ENCODE assay signal across 8 mouse cellular contexts in genomic region chr15:101976641-101977040, GRCm38 (mm10). TPM values are rescaled to one million over a fixed set of nuclear protein-coding genes. Genes with fewer than 3 reads are reported as not detected.
A peak's percentile ranks its signal among the peaks of the same experiment; 100 is the strongest.
DNase-seq lines count a peak whose midpoint lies in the region; ATAC-seq and TF ChIP-seq lines count a peak whose summit lies in the region.

No protein-coding gene starts in this region.

- no peak for TF ChIP-seq CTCF in bone marrow, adult 2 months (IDR thresholded peaks at IDR 0.05; ENCODE audit: control insufficient read depth, insufficient read depth, low read length)
- no peak for TF ChIP-seq CTCF in hindbrain, postnatal 0 days (IDR thresholded peaks at IDR 0.05; ENCODE audit: low read depth)
- TF ChIP-seq CTCF in liver, postnatal 0 days (IDR thresholded peaks at IDR 0.05; ENCODE audit: low read depth) = no peak

- TF ChIP-seq POLR2A in bone marrow, adult 2 months (IDR thresholded peaks at IDR 0.05; ENCODE audit: borderline replicate concordance, control insufficient read depth, low read depth, low read length) = no peak

- TF ChIP-seq EP300 in liver, postnatal 0 days (IDR thresholded peaks at IDR 0.05; ENCODE audit: low read depth) = no peak

- H3K4me2 ChIP-seq in heart, embryonic 11.5 days = peak overlapping the region; percentile 74
- H3K4me2 ChIP-seq in hindbrain, postnatal 0 days (ENCODE audit: low read depth, low read length) = peak overlapping the region; percentile 81
- peak overlapping the region; percentile 69 for H3K4me2 ChIP-seq in liver, postnatal 0 days (ENCODE audit: low read depth, low read length)

- H3K27me3 ChIP-seq in heart, embryonic 11.5 days (ENCODE audit: control insufficient read depth, insufficient read depth, low read length) = peaks cover 5% of the 10 kb centered on the region
- no peaks in the 10 kb centered on the region for H3K27me3 ChIP-seq in hindbrain, postnatal 0 days (ENCODE audit: insufficient read depth, low read length)
- H3K27me3 ChIP-seq in liver, postnatal 0 days (ENCODE audit: insufficient read depth, low read length) = peaks cover 7% of the 10 kb centered on the region; the same call in 1 of the 2 replicates

- ATAC-seq in heart, embryonic 11.5 days (replicated peaks; ENCODE audit: insufficient number of reproducible peaks, low FRiP score, low TSS enrichment) = no peak
- no peak for ATAC-seq in hindbrain, postnatal 0 days
- ATAC-seq in liver, postnatal 0 days = no peak
- no peak for ATAC-seq in cerebellum, adult (ENCODE audit: insufficient number of reproducible peaks, low FRiP score, low TSS enrichment)

- H3K9ac ChIP-seq in heart, embryonic 11.5 days (ENCODE audit: low read depth, low read length) = peak overlapping the region; percentile 80
- peak overlapping the region; percentile 56; the same call in 1 of the 2 replicates for H3K9ac ChIP-seq in hindbrain, postnatal 0 days (replicated peaks; ENCODE audit: low read length)
- peak overlapping the region; percentile 62 for H3K9ac ChIP-seq in liver, postnatal 0 days (replicated peaks)

- intact Hi-C loops in heart, postnatal 14 days (cut with DNase I) = no loop called here

- H3K4me3 ChIP-seq in heart, embryonic 11.5 days (ENCODE audit: low read depth, low read length) = no peak overlapping the region; the same call in 1 of the 2 replicates
- no peak overlapping the region for H3K4me3 ChIP-seq in bone marrow, adult 2 months (replicated peaks; ENCODE audit: control insufficient read depth, low read depth, low read length)
- H3K4me3 ChIP-seq in hindbrain, postnatal 0 days (ENCODE audit: low read length) = no peak overlapping the region
- H3K4me3 ChIP-seq in liver, postnatal 0 days (ENCODE audit: low read depth, low read length) = no peak overlapping the region

- H3K36me3 ChIP-seq in heart, embryonic 11.5 days (ENCODE audit: control insufficient read depth, insufficient read depth, low read length) = no peaks in the 10 kb centered on the region
- no peaks in the 10 kb centered on the region for H3K36me3 ChIP-seq in hindbrain, postnatal 0 days (ENCODE audit: insufficient read depth, low read length)
- H3K36me3 ChIP-seq in liver, postnatal 0 days (replicated peaks; ENCODE audit: insufficient read depth, low read length) = no peaks in the 10 kb centered on the region

- no peaks in the 10 kb centered on the region for H3K9me3 ChIP-seq in heart, embryonic 11.5 days (replicated peaks; ENCODE audit: control insufficient read depth, low read length)
- H3K9me3 ChIP-seq in hindbrain, postnatal 0 days (ENCODE audit: low read length) = no peaks in the 10 kb centered on the region
- H3K9me3 ChIP-seq in liver, postnatal 0 days (ENCODE audit: low read length) = no peaks in the 10 kb centered on the region

- DNase-seq in heart, postnatal 14 days = no peak
- no peak for DNase-seq in hindbrain, postnatal 0 days (ENCODE audit: low spot score)
- DNase-seq in liver, postnatal 0 days = no peak
- DNase-seq in frontal cortex, postnatal 10 days (ENCODE audit: low spot score in 2 of 2) = no peak
- no peak for DNase-seq in urinary bladder, postnatal 14 days (ENCODE audit: low spot score)

- H3K4me1 ChIP-seq in heart, embryonic 11.5 days (ENCODE audit: control insufficient read depth, insufficient read depth, low read length) = peaks cover 15% of the 10 kb centered on the region
- peaks cover 6% of the 10 kb centered on the region for H3K4me1 ChIP-seq in bone marrow, adult 2 months (ENCODE audit: control insufficient read depth, insufficient read depth, low read length)
- H3K4me1 ChIP-seq in hindbrain, postnatal 0 days (ENCODE audit: insufficient read depth, low read length) = no peaks in the 10 kb centered on the region
- peaks cover 47% of the 10 kb centered on the region for H3K4me1 ChIP-seq in liver, postnatal 0 days (ENCODE audit: insufficient read depth)

- peak overlapping the region; percentile 67 for H3K27ac ChIP-seq in heart, embryonic 11.5 days (ENCODE audit: low read depth, low read length)
- H3K27ac ChIP-seq in bone marrow, adult 2 months (ENCODE audit: control insufficient read depth, insufficient read depth, low read depth, low read length, poor library complexity) = peak overlapping the region; percentile 85
- H3K27ac ChIP-seq in hindbrain, postnatal 0 days = peak overlapping the region; percentile 63
- peak overlapping the region; percentile 85 for H3K27ac ChIP-seq in liver, postnatal 0 days (ENCODE audit: low read depth)

- 60% methylated on average over 3 of the region's 3 CpGs for WGBS in heart, embryonic 11.5 days (ENCODE audit: insufficient replicate concordance)
- 61% methylated on average over 3 of the region's 3 CpGs for WGBS in bone marrow, adult 2 months
- 44% methylated on average over 3 of the region's 3 CpGs for WGBS in hindbrain, postnatal 0 days
- WGBS in liver, postnatal 0 days (ENCODE audit: insufficient replicate concordance) = 47% methylated on average over 3 of the region's 3 CpGs

RNA-seq across cellular contexts. Expression of gene Krt78, which starts 22.6 kb away (rescaled TPM):
- not detected in 2 replicates for polyA plus RNA-seq in heart, embryonic 11.5 days (2014; fragmentation: Nextera tagmentation; extraction: Ambion mirVana)
- not detected for total RNA-seq in heart, postnatal 14 days (2021)
- polyA plus RNA-seq in bone marrow, adult 2 months (2011; ENCODE audit: insufficient read depth, insufficient read length, low replicate concordance, missing spikeins) = not detected in 2 replicates
- not detected in 2 replicates for total RNA-seq in hindbrain, postnatal 0 days (2014; rRNA removed)
- not detected in 2 replicates for polyA plus RNA-seq in hindbrain, postnatal 0 days (2015; fragmentation: Nextera tagmentation; extraction: Ambion mirVana)
- polyA plus RNA-seq in liver, postnatal 0 days (2015; fragmentation: Nextera tagmentation; extraction: Ambion mirVana) = not detected in 2 replicates

RNA-seq across cellular contexts. Expression of gene Krt8, which starts 27.6 kb away (rescaled TPM):
- polyA plus RNA-seq in heart, embryonic 11.5 days (2014; fragmentation: Nextera tagmentation; extraction: Ambion mirVana) = 30.4 and 36.8 TPM in 2 replicates
- 1 to 10 TPM; 4.2 to 7.0 TPM for total RNA-seq in heart, postnatal 14 days (2021)
- polyA plus RNA-seq in bone marrow, adult 2 months (2011; ENCODE audit: insufficient read depth, insufficient read length, low replicate concordance, missing spikeins) = 1.0 TPM in 1 of 2 replicates, not detected in the other
- total RNA-seq in hindbrain, postnatal 0 days (2014; rRNA removed) = 2.6 and 4.1 TPM in 2 replicates
- polyA plus RNA-seq in hindbrain, postnatal 0 days (2015; fragmentation: Nextera tagmentation; extraction: Ambion mirVana) = 5.4 and 6.2 TPM in 2 replicates
- polyA plus RNA-seq in liver, postnatal 0 days (2015; fragmentation: Nextera tagmentation; extraction: Ambion mirVana) = 125 and 129 TPM in 2 replicates

RNA-seq across cellular contexts. Expression of gene Krt79, which starts 36.5 kb away (rescaled TPM):
- polyA plus RNA-seq in heart, embryonic 11.5 days (2014; fragmentation: Nextera tagmentation; extraction: Ambion mirVana) = 1.2 and 1.7 TPM in 2 replicates
- under 1 TPM; 0.26 to 0.34 TPM for total RNA-seq in heart, postnatal 14 days (2021)
- polyA plus RNA-seq in bone marrow, adult 2 months (2011; ENCODE audit: insufficient read depth, insufficient read length, low replicate concordance, missing spikeins) = not detected in 2 replicates
- 0.21 and 0.65 TPM in 2 replicates for total RNA-seq in hindbrain, postnatal 0 days (2014; rRNA removed)
- polyA plus RNA-seq in hindbrain, postnatal 0 days (2015; fragmentation: Nextera tagmentation; extraction: Ambion mirVana) = 0.50 and 0.52 TPM in 2 replicates
- not detected in 2 replicates for polyA plus RNA-seq in liver, postnatal 0 days (2015; fragmentation: Nextera tagmentation; extraction: Ambion mirVana)

RNA-seq across cellular contexts. Expression of gene Krt18, which starts 51.3 kb away (rescaled TPM):
- polyA plus RNA-seq in heart, embryonic 11.5 days (2014; fragmentation: Nextera tagmentation; extraction: Ambion mirVana) = 39.3 and 41.9 TPM in 2 replicates
- 10 to 100 TPM in 1 of 2 experiments, 1 to 10 TPM in 1; 4.9 to 10.4 TPM for total RNA-seq in heart, postnatal 14 days (2021)
- 2.0 and 5.6 TPM in 2 replicates for polyA plus RNA-seq in bone marrow, adult 2 months (2011; ENCODE audit: insufficient read depth, insufficient read length, low replicate concordance, missing spikeins)
- total RNA-seq in hindbrain, postnatal 0 days (2014; rRNA removed) = 3.4 and 5.0 TPM in 2 replicates
- polyA plus RNA-seq in hindbrain, postnatal 0 days (2015; fragmentation: Nextera tagmentation; extraction: Ambion mirVana) = 12.6 and 13.6 TPM in 2 replicates
- polyA plus RNA-seq in liver, postnatal 0 days (2015; fragmentation: Nextera tagmentation; extraction: Ambion mirVana) = 234 and 261 TPM in 2 replicates

RNA-seq across cellular contexts. Expression of gene Krt4, which starts 52.1 kb away (rescaled TPM):
- polyA plus RNA-seq in heart, embryonic 11.5 days (2014; fragmentation: Nextera tagmentation; extraction: Ambion mirVana) = 0.07 TPM in 1 of 2 replicates, not detected in the other
- total RNA-seq in heart, postnatal 14 days (2021) = not detected
- polyA plus RNA-seq in bone marrow, adult 2 months (2011; ENCODE audit: insufficient read depth, insufficient read length, low replicate concordance, missing spikeins) = not detected in 2 replicates
- total RNA-seq in hindbrain, postnatal 0 days (2014; rRNA removed) = not detected in 2 replicates
- polyA plus RNA-seq in hindbrain, postnatal 0 days (2015; fragmentation: Nextera tagmentation; extraction: Ambion mirVana) = not detected in 2 replicates
- 0.08 TPM in 1 of 2 replicates, not detected in the other for polyA plus RNA-seq in liver, postnatal 0 days (2015; fragmentation: Nextera tagmentation; extraction: Ambion mirVana)
